Mouse (Mus musculus) liver, adult 2 months (tissue): ENCODE results near the gene Olfr460. TPM values are rescaled to one million over a fixed set of nuclear protein-coding genes. Genes with fewer than 3 reads are reported as not detected.

Experiments used
- DNase-seq: peaks from one replicate; pipeline ENCODE4 v3.0.0-alpha.2; 2011; ENCODE audit warnings: low read depth, low spot score; ENCODE audit errors: extremely low read depth
- H3K27ac ChIP-seq: fragments of 200-500 bp; replicated peaks from 2 replicates; pipeline ENCODE4 v1.5.1; 2012; ENCODE audit warnings: low read depth, mild to moderate bottlenecking, control low read depth, inconsistent platforms, low read length; ENCODE audit not compliant: insufficient read depth
- H3K27me3 ChIP-seq: fragments of 200-500 bp; 2 replicates; pipeline ENCODE4 v1.6.1; 2012; ENCODE audit warnings: mild to moderate bottlenecking, moderate library complexity, low read length, inconsistent platforms; ENCODE audit not compliant: control insufficient read depth, insufficient read depth
- H3K36me3 ChIP-seq: fragments of 200-500 bp; 2 replicates; pipeline ENCODE4 v1.6.1; 2012; ENCODE audit warnings: low read length, inconsistent platforms; ENCODE audit not compliant: control insufficient read depth, insufficient read depth
- H3K4me1 ChIP-seq: fragments of 200-500 bp; 2 replicates; pipeline ENCODE4 v1.6.1; 2011; ENCODE audit warnings: low read length; ENCODE audit not compliant: control insufficient read depth, insufficient read depth
- H3K4me3 ChIP-seq: fragments of 200-500 bp; 2 replicates; pipeline ENCODE4 v1.5.1; 2011; ENCODE audit warnings: low read depth, mild to moderate bottlenecking, control low read depth, low read length, moderate library complexity; ENCODE audit not compliant: insufficient read depth
- H3K79me2 ChIP-seq: fragments of 200-500 bp; 2 replicates; pipeline ENCODE4 v1.6.1; 2012; ENCODE audit warnings: inconsistent platforms, mild to moderate bottlenecking, low read length, moderate library complexity; ENCODE audit not compliant: control insufficient read depth, insufficient read depth
- H3K9ac ChIP-seq: fragments of 200-500 bp; 2 replicates; pipeline ENCODE4 v1.6.1; 2012; ENCODE audit warnings: low read depth, mild to moderate bottlenecking, control low read depth, inconsistent platforms, low read length
- CTCF ChIP-seq: fragments of 200-500 bp; IDR thresholded peaks from 2 replicates; pipeline ENCODE4 v1.5.1; 2011; ENCODE audit warnings: low read depth, low read length, control low read depth
- POLR2A ChIP-seq: fragments of 200-500 bp; IDR thresholded peaks from 2 replicates; pipeline ENCODE4 v1.6.1; 2011; ENCODE audit warnings: low read length, control low read depth; ENCODE audit not compliant: insufficient read depth; ENCODE audit errors: extremely low read depth
- WGBS: fragments of 180-500 bp; shearing (Covaris S2); methylation state at CpG from one replicate; pipeline ENCODE4 v1.1.7; 2018; 5-methylcytosine and 5-hydroxymethylcytosine counted together
- polyA plus RNA-seq: library from polyadenylated mRNA; depleted of rRNA; stranded (reverse); fragments of >200 nt; gene quantifications from 2 replicates; pipeline ENCODE4 v1.2.3, GENCODE M21; 2012; rRNA removed
- total RNA-seq: library from RNA; depleted of rRNA; stranded (reverse); fragments of >200 nt; gene quantifications from 2 replicates; pipeline ENCODE4 v1.2.3, GENCODE M21; 2014; rRNA removed

Gene Olfr460
- not detected in 2 replicates for total RNA-seq
- not detected in 2 replicates for polyA plus RNA-seq

DNA sequence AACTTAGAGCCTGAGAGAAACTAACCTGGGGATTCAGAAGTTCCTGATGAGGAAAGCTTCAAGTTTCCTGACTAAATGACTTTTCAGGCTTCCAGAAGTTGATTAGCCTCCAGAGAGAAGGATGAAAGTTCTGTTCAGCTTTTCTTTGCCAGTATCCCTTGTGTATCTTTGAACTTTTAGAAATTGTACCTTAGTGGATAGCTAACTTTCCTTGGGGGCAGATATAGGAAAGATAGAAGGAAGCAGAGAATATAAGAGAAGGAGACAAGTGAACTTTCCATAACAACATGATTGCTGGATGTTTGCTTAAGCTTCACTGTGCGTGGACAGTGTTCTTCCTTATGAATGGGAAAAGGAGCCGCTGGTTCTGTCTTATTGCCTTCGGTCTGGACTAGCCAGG, at the start of gene Olfr460:
Gene Olfr460 (plus strand): TSS at position 301 of the 400 bp plus-strand sequence.
- Histone ChIP-seq H3K4me3 (no peak within 1 kb of the TSS), H3K27ac (no peak within 1 kb of the TSS), H3K79me2 (no peaks in the 10 kb centered on the region), H3K27me3 (0 out of 2 replicates have a peak, but pooled peaks cover 2% of the 10 kb centered on the region), H3K36me3 (no peaks in the 10 kb centered on the region), H3K4me1 (no peaks in the 10 kb centered on the region), H3K9ac (no peak within 1 kb of the TSS)
- no peak for TF ChIP-seq CTCF
- no peak for TF ChIP-seq POLR2A
- 87% methylated on average over 3 of the region's 3 CpGs for WGBS
- no peak for DNase-seq

DNA sequence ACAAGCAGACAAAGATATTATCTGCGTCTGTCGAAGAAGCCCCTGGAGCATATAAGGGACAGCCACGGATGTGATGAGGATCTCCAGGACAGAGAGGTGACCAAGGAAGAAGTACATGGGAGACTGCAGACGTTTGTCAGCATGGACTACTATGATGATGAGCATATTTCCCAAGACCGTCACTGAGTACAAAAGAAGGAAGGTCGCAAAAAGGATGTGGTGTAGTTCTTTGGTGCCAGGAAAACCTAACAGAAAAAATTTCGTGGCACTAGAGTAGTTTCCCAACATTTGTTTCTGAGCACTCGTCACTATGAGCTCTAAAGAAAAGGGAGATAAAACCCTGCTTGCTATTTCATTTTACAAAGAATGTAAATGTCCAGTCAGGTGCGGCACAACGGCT, 24.6 kb upstream of the Olfr460 start:
- Histone ChIP-seq H3K36me3 (no peaks in the 10 kb centered on the region), H3K27me3 (no peaks in the 10 kb centered on the region), H3K79me2 (no peaks in the 10 kb centered on the region), H3K4me3 (no peak overlapping the region), H3K9ac (no peak overlapping the region), H3K4me1 (no peaks in the 10 kb centered on the region), H3K27ac (no peak overlapping the region)
- no peak for DNase-seq
- 79% methylated on average over 10 of the region's 10 CpGs for WGBS
- TF ChIP-seq CTCF (no peak), POLR2A (no peak)

DNA sequence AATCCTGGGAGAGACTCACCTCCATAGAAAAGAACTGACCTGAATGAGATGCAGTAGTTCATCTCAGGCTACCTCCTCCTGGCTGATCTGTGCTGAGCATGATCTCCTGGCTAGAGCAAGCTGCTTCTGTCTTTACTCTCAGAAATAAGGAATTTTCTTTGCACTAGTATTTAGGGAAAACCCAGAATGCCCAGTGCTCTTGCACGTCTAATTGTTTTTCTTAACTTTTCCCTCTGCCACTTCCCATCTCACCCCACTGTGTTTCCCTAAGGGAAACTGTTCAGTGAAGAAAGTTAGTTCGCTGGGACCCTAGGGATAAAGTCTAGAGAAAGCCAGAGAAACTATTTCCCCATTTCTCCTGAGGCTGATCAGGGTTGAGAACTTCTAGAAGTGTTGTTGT, 14.3 kb upstream of the Olfr460 start, which contains the start of gene Olfr461:
Gene Olfr461 (minus strand): TSS at position 101 of the 400 bp plus-strand sequence.
- Histone ChIP-seq H3K9ac (no peak within 1 kb of the TSS), H3K4me1 (no peaks in the 10 kb centered on the region), H3K27me3 (no peaks in the 10 kb centered on the region), H3K4me3 (no peak within 1 kb of the TSS), H3K36me3 (no peaks in the 10 kb centered on the region), H3K27ac (no peak within 1 kb of the TSS), H3K79me2 (no peaks in the 10 kb centered on the region)
- 84% methylated on average over 2 of the region's 2 CpGs for WGBS
- no peak for TF ChIP-seq CTCF
- no peak for TF ChIP-seq POLR2A
- DNase-seq, result no peak

DNA sequence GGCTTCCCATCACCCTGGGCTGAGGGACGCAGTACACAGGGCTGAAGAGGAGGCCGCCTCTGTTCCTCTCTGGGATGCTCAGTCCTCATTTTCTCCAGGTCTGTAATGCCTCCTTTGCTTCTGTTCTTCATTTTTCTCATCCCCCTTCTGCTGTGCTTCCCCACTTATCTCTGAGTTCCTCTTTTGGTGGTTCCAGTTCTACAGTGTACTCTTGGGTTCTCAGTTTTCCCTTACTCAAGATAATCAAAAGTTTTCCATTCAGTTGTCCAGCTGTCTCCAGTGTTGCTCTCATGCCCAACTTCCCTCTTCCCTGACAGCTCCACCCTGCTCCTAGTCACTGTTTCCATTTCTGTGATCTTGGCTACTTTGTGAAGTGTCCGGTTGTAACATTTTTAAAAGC, 4.3 kb downstream of the Olfr460 start:
- Histone ChIP-seq H3K4me1 (no peaks in the 10 kb centered on the region), H3K4me3 (no peak overlapping the region), H3K27ac (no peak overlapping the region), H3K79me2 (no peaks in the 10 kb centered on the region), H3K9ac (no peak overlapping the region), H3K36me3 (no peaks in the 10 kb centered on the region), H3K27me3 (0 out of 2 replicates have a peak, but pooled peaks cover 2% of the 10 kb centered on the region)
- TF ChIP-seq CTCF (no peak), POLR2A (no peak)
- peak; percentile 11 for DNase-seq
- WGBS, result 72% methylated on average over 3 of the region's 3 CpGs

DNA sequence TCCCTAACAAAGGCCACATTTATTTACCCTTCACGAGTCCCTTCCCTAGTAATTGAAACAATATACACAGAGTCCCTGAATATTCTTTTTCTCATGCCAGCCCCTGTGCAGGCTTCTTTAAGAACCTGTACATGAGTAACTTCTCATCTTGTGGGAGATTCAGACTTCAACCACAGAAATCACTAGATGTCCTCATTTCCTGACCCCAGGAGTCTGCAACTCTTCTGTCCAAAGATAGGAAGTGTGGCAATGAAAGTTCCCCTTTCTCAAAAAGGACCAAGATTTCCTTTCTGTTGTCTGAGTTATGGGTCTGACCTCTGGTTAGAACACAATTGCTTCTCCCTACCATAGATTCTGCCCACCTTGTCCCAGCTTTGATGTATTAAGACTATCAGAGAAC, 7.0 kb downstream of the Olfr460 start:
- 79% methylated on average over 1 of the region's 1 CpGs for WGBS
- Histone ChIP-seq H3K4me1 (no peaks in the 10 kb centered on the region), H3K9ac (no peak overlapping the region), H3K36me3 (no peaks in the 10 kb centered on the region), H3K4me3 (no peak overlapping the region), H3K27me3 (0 out of 2 replicates have a peak, but pooled peaks cover 2% of the 10 kb centered on the region), H3K27ac (no peak overlapping the region), H3K79me2 (no peaks in the 10 kb centered on the region)
- DNase-seq, result peak; percentile 41
- TF ChIP-seq CTCF (no peak), POLR2A (no peak)

DNA sequence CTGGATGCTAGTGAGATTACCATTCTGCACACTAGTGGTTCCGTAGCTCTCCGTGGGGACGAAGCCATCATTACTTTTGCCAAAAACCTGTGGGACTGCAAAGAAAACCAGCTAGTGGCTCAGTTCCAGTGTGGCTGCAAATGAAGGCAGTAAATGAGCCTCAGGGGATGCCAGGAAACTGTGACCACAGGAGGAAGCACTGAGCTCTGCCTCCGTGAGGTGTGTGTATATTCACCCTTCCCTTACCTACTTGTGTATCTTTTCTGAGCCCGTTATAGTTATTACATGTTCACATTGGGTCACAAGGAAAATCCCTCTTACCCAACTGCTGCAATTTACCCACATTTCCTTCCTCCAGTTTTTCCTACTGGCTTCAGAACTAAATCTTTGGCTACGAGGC, 15.0 kb downstream of the Olfr460 start:
- Histone ChIP-seq H3K79me2 (no peaks in the 10 kb centered on the region), H3K27me3 (no peaks in the 10 kb centered on the region), H3K36me3 (no peaks in the 10 kb centered on the region), H3K9ac (no peak overlapping the region), H3K4me1 (no peaks in the 10 kb centered on the region), H3K27ac (no peak overlapping the region), H3K4me3 (no peak overlapping the region)
- TF ChIP-seq POLR2A (no peak), CTCF (no peak)
- WGBS, result 81% methylated on average over 6 of the region's 6 CpGs
- DNase-seq, result no peak
